ENCODE assay signal across 10 mouse cellular contexts in genomic region chr7:126761529-126762067, GRCm38 (mm10). TPM values are rescaled to one million over a fixed set of nuclear protein-coding genes. Genes with fewer than 3 reads are reported as not detected.
DNase-seq lines count a peak whose midpoint lies in the region; ATAC-seq and TF ChIP-seq lines count a peak whose summit lies in the region.
"Had no signal": no experiment of that assay in that cellular context is flagged by ENCODE, and none has a peak within 500 bp of the region (broad histone marks: within the 10 kb centered on the region; RNA-seq: fewer than 3 reads in every experiment).

No protein-coding gene starts in this region.

- no peak for ATAC-seq in heart, embryonic 15.5 days (replicated peaks; ENCODE audit: insufficient number of reproducible peaks, insufficient read depth, low FRiP score, low read depth)
- no peak for ATAC-seq in liver, postnatal 0 days

- TF ChIP-seq CTCF in kidney, adult 2 months (conservative IDR thresholded peaks at IDR 0.05; ENCODE audit: insufficient read depth, insufficient read length, low read depth, low read length) = no peak
- TF ChIP-seq CTCF in liver, postnatal 0 days (IDR thresholded peaks at IDR 0.05; ENCODE audit: low read depth) = no peak

- no peaks in the 10 kb centered on the region for H3K27me3 ChIP-seq in kidney, adult 2 months (replicated peaks; ENCODE audit: control insufficient read depth, insufficient read depth, low read length)
- H3K27me3 ChIP-seq in heart, embryonic 15.5 days = no peaks in the 10 kb centered on the region
- no peaks in the 10 kb centered on the region for H3K27me3 ChIP-seq in liver, postnatal 0 days (ENCODE audit: insufficient read depth, low read length)

- peak overlapping the region; percentile 90 for H3K4me2 ChIP-seq in heart, embryonic 15.5 days
- peak overlapping the region; percentile 99; the same call in 1 of the 2 replicates for H3K4me2 ChIP-seq in liver, postnatal 0 days (ENCODE audit: low read depth, low read length)

- DNase-seq in kidney, adult 2 months = no peak
- DNase-seq in kidney, postnatal 14 days = no peak
- DNase-seq in adipocyte (ENCODE audit: low spot score) = peak; percentile 19
- DNase-seq in liver, postnatal 0 days = no peak
- no peak for DNase-seq in retina, postnatal 1 day
- no peak for DNase-seq in gastrocnemius, postnatal 36 days
- no peak for DNase-seq in adrenal gland, postnatal 14 days
- DNase-seq: right cerebral cortex, postnatal 14 days had no signal

- intact Hi-C loops in gastrocnemius, postnatal 36 days (cut with DNase I) = no loop called here

- H3K4me1 ChIP-seq in kidney, adult 2 months (ENCODE audit: control insufficient read depth, insufficient read depth, low read length) = no peaks in the 10 kb centered on the region; the same call in 1 of the 2 replicates
- H3K4me1 ChIP-seq in heart, embryonic 15.5 days (replicated peaks) = peaks cover 37% of the 10 kb centered on the region
- H3K4me1 ChIP-seq in liver, postnatal 0 days (ENCODE audit: insufficient read depth) = peaks cover 40% of the 10 kb centered on the region

- no peak for TF ChIP-seq EP300 in liver, postnatal 0 days (IDR thresholded peaks at IDR 0.05; ENCODE audit: low read depth)

- H3K36me3 ChIP-seq in kidney, adult 2 months (ENCODE audit: control insufficient read depth, insufficient read depth, low read length) = no peaks in the 10 kb centered on the region; the same call in 1 of the 2 replicates
- H3K36me3 ChIP-seq in heart, embryonic 15.5 days = peaks cover 36% of the 10 kb centered on the region
- peaks cover 31% of the 10 kb centered on the region for H3K36me3 ChIP-seq in liver, postnatal 0 days (replicated peaks; ENCODE audit: insufficient read depth, low read length)

- 0 out of 2 replicates have a peak overlapping the region, but pooled peaks have one; percentile 2 for H3K27ac ChIP-seq in kidney, adult 2 months (ENCODE audit: insufficient read depth, low read depth, low read length)
- peak overlapping the region; percentile 94; the same call in 1 of the 2 replicates for H3K27ac ChIP-seq in heart, embryonic 15.5 days
- peak overlapping the region; percentile 42; the same call in 1 of the 2 replicates for H3K27ac ChIP-seq in liver, postnatal 0 days (ENCODE audit: low read depth)

- H3K4me3 ChIP-seq in kidney, adult 2 months (ENCODE audit: insufficient read depth, low read depth, low read length) = no peak overlapping the region
- no peak overlapping the region; the same call in 1 of the 2 replicates for H3K4me3 ChIP-seq in heart, embryonic 15.5 days
- H3K4me3 ChIP-seq in liver, postnatal 0 days (ENCODE audit: low read depth, low read length) = no peak overlapping the region

- 49% methylated on average over 6 of the region's 6 CpGs for WGBS in kidney, adult 2 months
- 56% methylated on average over 6 of the region's 6 CpGs for WGBS in heart, embryonic 15.5 days
- WGBS in liver, postnatal 0 days (ENCODE audit: insufficient replicate concordance) = 37% methylated on average over 6 of the region's 6 CpGs

- H3K9me3 ChIP-seq in heart, embryonic 15.5 days (replicated peaks) = no peaks in the 10 kb centered on the region
- no peaks in the 10 kb centered on the region for H3K9me3 ChIP-seq in liver, postnatal 0 days (ENCODE audit: low read length)
- H3K9me3 ChIP-seq: G1E had no signal

- no peak overlapping the region for H3K9ac ChIP-seq in heart, embryonic 15.5 days
- no peak overlapping the region for H3K9ac ChIP-seq in liver, postnatal 0 days (replicated peaks)

- no peak for TF ChIP-seq POLR2A in kidney, adult 2 months (IDR thresholded peaks at IDR 0.05; ENCODE audit: low read depth, low read length)

RNA-seq across cellular contexts. Expression of gene Mapk3, which starts 2.2 kb away (rescaled TPM):
- polyA plus RNA-seq in kidney, adult 2 months (2012; rRNA removed) = 210 and 216 TPM in 2 replicates
- 51.0 and 66.8 TPM in 2 replicates for polyA plus RNA-seq in heart, embryonic 15.5 days (2015; fragmentation: Nextera tagmentation; extraction: Ambion mirVana)
- polyA plus RNA-seq in liver, postnatal 0 days (2015; fragmentation: Nextera tagmentation; extraction: Ambion mirVana) = 20.3 and 21.0 TPM in 2 replicates
- total RNA-seq in gastrocnemius, postnatal 36 days (2021) = 10 to 100 TPM; 15.7 to 21.9 TPM
- 128 and 136 TPM in 2 replicates for total RNA-seq in adrenal gland, postnatal 14 days (2021)

RNA-seq across cellular contexts. Expression of gene Gdpd3, which starts 4.5 kb away (rescaled TPM):
- 58.2 and 61.4 TPM in 2 replicates for polyA plus RNA-seq in kidney, adult 2 months (2012; rRNA removed)
- polyA plus RNA-seq in heart, embryonic 15.5 days (2015; fragmentation: Nextera tagmentation; extraction: Ambion mirVana) = 1.2 and 1.3 TPM in 2 replicates
- 0.77 and 1.6 TPM in 2 replicates for polyA plus RNA-seq in liver, postnatal 0 days (2015; fragmentation: Nextera tagmentation; extraction: Ambion mirVana)
- total RNA-seq in gastrocnemius, postnatal 36 days (2021) = 1 to 10 TPM in 1 of 2 experiments, under 1 TPM in 1; 0.99 to 1.8 TPM
- total RNA-seq in adrenal gland, postnatal 14 days (2021) = 3.8 and 5.6 TPM in 2 replicates

RNA-seq across cellular contexts. Expression of gene Ypel3, which starts 15.2 kb away (rescaled TPM):
- polyA plus RNA-seq in kidney, adult 2 months (2012; rRNA removed) = 290 and 371 TPM in 2 replicates
- 78.1 and 90.5 TPM in 2 replicates for polyA plus RNA-seq in heart, embryonic 15.5 days (2015; fragmentation: Nextera tagmentation; extraction: Ambion mirVana)
- polyA plus RNA-seq in liver, postnatal 0 days (2015; fragmentation: Nextera tagmentation; extraction: Ambion mirVana) = 65.0 and 74.7 TPM in 2 replicates
- total RNA-seq in gastrocnemius, postnatal 36 days (2021) = 10 to 100 TPM; 77.7 to 97.4 TPM
- total RNA-seq in adrenal gland, postnatal 14 days (2021) = 129 and 173 TPM in 2 replicates

RNA-seq across cellular contexts. Expression of gene Tbx6, which starts 19.7 kb away (rescaled TPM):
- polyA plus RNA-seq in kidney, adult 2 months (2012; rRNA removed) = 2.1 and 2.2 TPM in 2 replicates
- polyA plus RNA-seq in heart, embryonic 15.5 days (2015; fragmentation: Nextera tagmentation; extraction: Ambion mirVana) = 0.34 and 0.41 TPM in 2 replicates
- polyA plus RNA-seq in liver, postnatal 0 days (2015; fragmentation: Nextera tagmentation; extraction: Ambion mirVana) = 0.14 and 0.29 TPM in 2 replicates
- under 1 TPM; 0.28 to 0.30 TPM for total RNA-seq in gastrocnemius, postnatal 36 days (2021)
- 1.2 and 1.5 TPM in 2 replicates for total RNA-seq in adrenal gland, postnatal 14 days (2021)

RNA-seq across cellular contexts. Expression of gene Ppp4c, which starts 30.7 kb away (rescaled TPM):
- 135 and 145 TPM in 2 replicates for polyA plus RNA-seq in kidney, adult 2 months (2012; rRNA removed)
- polyA plus RNA-seq in heart, embryonic 15.5 days (2015; fragmentation: Nextera tagmentation; extraction: Ambion mirVana) = 120 and 149 TPM in 2 replicates
- polyA plus RNA-seq in liver, postnatal 0 days (2015; fragmentation: Nextera tagmentation; extraction: Ambion mirVana) = 69.9 and 72.1 TPM in 2 replicates
- total RNA-seq in gastrocnemius, postnatal 36 days (2021) = 10 to 100 TPM; 21.6 to 22.4 TPM
- 94.7 and 109 TPM in 2 replicates for total RNA-seq in adrenal gland, postnatal 14 days (2021)

Comparison
In these comparisons a context has a peak if more than half of its experiments do, and no peak if none do; other contexts are left out.
1. H3K27ac ChIP-seq: peak in every context shown above with its lines; median percentile 94 in heart, embryonic 15.5 days; 42 in liver, postnatal 0 days; 2 in kidney, adult 2 months.
2. RNA of gene Gdpd3, which starts 4.5 kb away (polyA plus RNA-seq): 58.2 to 61.4 TPM in kidney, adult 2 months; 0.77 to 1.6 TPM in liver, postnatal 0 days and 1.2 to 1.3 TPM in heart, embryonic 15.5 days; every median in the first group is over 10 times any median in the second.